Mouse (Mus musculus) bone marrow macrophage, adult 2 months (primary cell): ENCODE measurements around the gene Gm37419.

Experiments used
- CTCF ChIP-seq: IDR thresholded peaks from 2 replicates; pipeline ENCODE4 v1.5.1; 2012; ENCODE audit warnings: low read depth, mild to moderate bottlenecking, low read length, moderate library complexity
- POLR2A ChIP-seq: IDR thresholded peaks from 2 replicates; pipeline ENCODE4 v1.6.1; 2012; ENCODE audit warnings: mild to moderate bottlenecking, low read depth, low read length, borderline replicate concordance

- TF ChIP-seq POLR2A (no peak), CTCF (no peak)
Measured at GRCm38 (mm10) chr16:23972901-23973300, 15.4 kb upstream of the Gm37419 start.
